Mouse (Mus musculus): ENCODE measurements around the gene 6430531B16Rik. TPM values are rescaled to one million over a fixed set of nuclear protein-coding genes. Genes with fewer than 3 reads are reported as not detected.

6430531B16Rik gene
- total RNA-seq, 2 experiments from 2014 or later, result not detected

GRCm38 (mm10) chr7:139970979-139971378 lies 7.6 kb downstream of the 6430531B16Rik start:
- DNase-seq (ENCODE audit: low spot score), result no peak

GRCm38 (mm10) chr7:139970216-139970919 lies 8.2 kb downstream of the 6430531B16Rik start:
- DNase-seq (ENCODE audit: low spot score), result no peak

- DNase-seq (ENCODE audit: low spot score), result peak; percentile 80
Measured at GRCm38 (mm10) chr7:139969348-139970130, 9.0 kb downstream of the 6430531B16Rik start.

- DNase-seq (ENCODE audit: low spot score), result no peak
Measured at GRCm38 (mm10) chr7:139968428-139968827, 10.1 kb downstream of the 6430531B16Rik start.

GRCm38 (mm10) chr7:139967175-139967574 lies 11.4 kb downstream of the 6430531B16Rik start:
- no peak for DNase-seq (ENCODE audit: low spot score)

- no peak for DNase-seq (ENCODE audit: low spot score)
Measured at GRCm38 (mm10) chr7:139963814-139964213, 14.7 kb downstream of the 6430531B16Rik start.

- DNase-seq (ENCODE audit: low spot score), result no peak
Measured at GRCm38 (mm10) chr7:139961141-139961540, 17.4 kb downstream of the 6430531B16Rik start.

GRCm38 (mm10) chr7:139957958-139958357 lies 20.6 kb downstream of the 6430531B16Rik start:
- DNase-seq (ENCODE audit: low spot score), result no peak

- no peak for DNase-seq (ENCODE audit: low spot score)
Measured at GRCm38 (mm10) chr7:139957437-139957836, 21.1 kb downstream of the 6430531B16Rik start.

- DNase-seq (ENCODE audit: low spot score), result no peak
Measured at GRCm38 (mm10) chr7:139956658-139957057, 21.9 kb downstream of the 6430531B16Rik start.

GRCm38 (mm10) chr7:139955505-139955904 lies 23.1 kb downstream of the 6430531B16Rik start:
- no peak for DNase-seq (ENCODE audit: low spot score)

- no peak for DNase-seq (ENCODE audit: low spot score)
Measured at GRCm38 (mm10) chr7:139951991-139952633, 26.4 kb downstream of the 6430531B16Rik start.

- DNase-seq (ENCODE audit: low spot score), result no peak
Measured at GRCm38 (mm10) chr7:139951079-139951478, 27.5 kb downstream of the 6430531B16Rik start.

GRCm38 (mm10) chr7:139950283-139950971 lies 28.1 kb downstream of the 6430531B16Rik start:
- peak; percentile 20 for DNase-seq (ENCODE audit: low spot score)

- peak; percentile 46 for DNase-seq (ENCODE audit: low spot score)
Measured at GRCm38 (mm10) chr7:139949893-139950282, 28.7 kb downstream of the 6430531B16Rik start.

GRCm38 (mm10) chr7:139946032-139946431 lies 32.5 kb downstream of the 6430531B16Rik start:
- DNase-seq (ENCODE audit: low spot score), result no peak

GRCm38 (mm10) chr7:139945516-139945915 lies 33.0 kb downstream of the 6430531B16Rik start:
- DNase-seq (ENCODE audit: low spot score), result no peak

- no peak for DNase-seq (ENCODE audit: low spot score)
Measured at GRCm38 (mm10) chr7:139944291-139945240, 34.0 kb downstream of the 6430531B16Rik start.

- DNase-seq (ENCODE audit: low spot score), result no peak
Measured at GRCm38 (mm10) chr7:139943674-139944281, 34.8 kb downstream of the 6430531B16Rik start, which contains the start of gene Utf1. Gene Utf1, plus strand, starts transcription at chr7:139943789.

All from gastrocnemius, adult 18-20 months (tissue).